Mouse (Mus musculus): ENCODE data around the gene Ryr1. TPM values are rescaled to one million over a fixed set of nuclear protein-coding genes. Genes with fewer than 3 reads are reported as not detected.
A peak's percentile ranks its signal among the peaks of the same experiment; 100 is the strongest.

The Ryr1 gene
- polyA plus RNA-seq, 1 experiment from 2014 or later, result 2.2 TPM

DNA sequence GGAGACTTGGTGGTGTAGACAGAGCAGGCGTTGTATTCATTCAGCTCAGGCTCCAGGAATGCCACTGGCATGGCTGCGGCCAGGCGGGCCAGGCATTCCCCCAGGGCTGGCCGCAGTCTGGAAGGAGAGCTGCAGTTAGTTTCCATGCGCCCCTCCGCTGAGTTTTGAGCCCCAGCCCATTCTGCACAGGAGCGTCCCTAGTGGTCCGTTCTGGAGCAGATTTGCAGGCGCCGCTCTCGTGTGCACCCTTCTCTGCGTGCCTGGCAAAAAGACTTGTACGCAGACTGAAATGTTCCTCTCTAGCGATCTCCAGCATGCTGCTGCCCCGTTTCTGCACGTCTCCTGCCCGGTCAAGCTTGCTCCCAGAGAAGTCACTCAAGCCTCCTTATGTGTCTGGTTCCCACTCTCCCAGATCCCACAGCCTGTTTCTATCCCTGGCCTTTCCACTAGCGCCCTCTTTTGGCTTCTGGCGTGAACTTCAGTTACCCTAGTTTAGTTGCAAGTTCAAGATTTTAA lies 63.4 kb downstream of the Ryr1 start:
- H3K4me3 ChIP-seq, result peak overlapping the region; percentile 33
- 8% methylated on average over 19 of the region's 19 CpGs for WGBS
- no peak overlapping the region for H3K27ac ChIP-seq
- DNase-seq (ENCODE audit: low spot score), result peak; percentile 72
- H3K36me3 ChIP-seq, result peaks cover 11% of the 10 kb centered on the region
- H3K9me3 ChIP-seq (replicated peaks), result no peaks in the 10 kb centered on the region
- peaks cover 11% of the 10 kb centered on the region for H3K27me3 ChIP-seq (ENCODE audit: low read depth, poor library complexity, severe bottlenecking)
- peaks cover 6% of the 10 kb centered on the region for H3K4me1 ChIP-seq

DNA sequence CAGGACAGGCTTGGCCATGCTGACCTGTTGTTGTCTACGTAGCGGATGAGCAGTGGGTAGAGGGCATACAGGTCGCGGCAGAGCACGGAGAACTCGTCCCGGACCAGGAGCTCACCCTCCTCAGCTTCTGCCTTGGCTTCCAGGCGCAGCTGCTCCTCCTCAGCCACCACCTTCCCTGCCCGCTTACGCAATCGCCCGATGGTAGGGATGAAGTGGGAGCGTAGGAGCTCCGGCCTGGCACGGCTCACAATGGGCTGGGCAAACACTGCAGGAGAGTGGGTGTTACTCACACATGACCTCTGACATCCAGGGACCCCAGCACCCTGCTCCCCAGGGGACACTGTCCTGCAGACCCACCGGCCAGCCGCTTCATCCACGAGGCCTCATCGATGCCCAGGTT lies 65.5 kb downstream of the Ryr1 start:
- Histone ChIP-seq H3K36me3 (no peaks in the 10 kb centered on the region; the same call in 1 of the 2 replicates), H3K4me3 (no peak overlapping the region), H3K9me3 (replicated peaks) (no peaks in the 10 kb centered on the region), H3K4me1 (peaks cover 6% of the 10 kb centered on the region), H3K27ac (no peak overlapping the region), H3K27me3 (ENCODE audit: low read depth, poor library complexity, severe bottlenecking) (peaks cover 32% of the 10 kb centered on the region)
- no peak for DNase-seq (ENCODE audit: low spot score)
- 84% methylated on average over 19 of the region's 19 CpGs for WGBS

DNA sequence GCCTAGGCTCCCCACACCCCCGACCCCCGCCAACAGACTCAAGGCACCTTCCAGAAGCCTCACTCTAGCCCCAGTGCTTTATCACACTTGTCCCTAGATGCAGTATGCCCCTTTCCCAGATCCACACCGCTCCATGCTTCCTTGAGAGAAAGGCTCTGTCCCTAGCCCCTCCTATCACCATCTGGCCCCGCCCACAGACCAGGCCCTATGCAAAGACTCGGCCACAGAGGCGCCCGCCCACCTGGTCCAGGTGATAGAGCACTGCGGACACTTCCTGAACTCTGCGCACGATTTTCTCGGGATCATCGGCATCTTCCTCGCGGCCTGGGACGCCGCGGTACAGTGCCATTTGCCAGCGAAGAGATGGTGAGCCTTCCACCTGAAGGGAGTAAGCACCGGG lies 72.2 kb downstream of the Ryr1 start:
- 3% methylated on average over 19 of the region's 19 CpGs for WGBS
- Histone ChIP-seq H3K4me1 (peaks cover 10% of the 10 kb centered on the region), H3K9me3 (replicated peaks) (no peaks in the 10 kb centered on the region), H3K27me3 (ENCODE audit: low read depth, poor library complexity, severe bottlenecking) (peaks cover 61% of the 10 kb centered on the region), H3K4me3 (peak overlapping the region; percentile 32), H3K27ac (no peak overlapping the region), H3K36me3 (peaks cover 3% of the 10 kb centered on the region; the same call in 1 of the 2 replicates)
- DNase-seq (ENCODE audit: low spot score), result no peak

DNA sequence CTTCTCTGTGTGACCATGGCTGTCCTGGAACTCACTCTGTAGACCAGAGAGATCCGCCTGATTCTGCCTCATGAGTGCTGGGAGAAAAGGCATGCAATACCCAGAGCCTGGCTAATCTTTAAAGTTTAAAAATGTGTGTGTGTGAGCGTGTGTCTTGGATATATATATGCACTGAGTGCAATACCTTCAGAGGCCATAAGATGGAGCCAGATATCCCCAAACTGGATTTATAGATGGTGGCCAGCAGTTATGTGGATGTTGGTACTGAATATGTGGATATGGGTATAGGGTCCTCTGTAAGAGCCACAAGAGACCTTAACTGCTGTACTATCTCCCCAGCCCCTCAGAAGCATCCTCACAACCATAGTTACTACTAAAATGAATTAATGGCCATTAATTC lies 74.2 kb downstream of the Ryr1 start:
- Histone ChIP-seq H3K27ac (no peak overlapping the region), H3K4me3 (no peak overlapping the region), H3K27me3 (ENCODE audit: low read depth, poor library complexity, severe bottlenecking) (peaks cover 48% of the 10 kb centered on the region), H3K9me3 (replicated peaks) (no peaks in the 10 kb centered on the region), H3K4me1 (peaks cover 18% of the 10 kb centered on the region), H3K36me3 (peaks cover 5% of the 10 kb centered on the region; the same call in 1 of the 2 replicates)
- DNase-seq (ENCODE audit: low spot score), result no peak
- 42% methylated on average over 2 of the region's 2 CpGs for WGBS

DNA sequence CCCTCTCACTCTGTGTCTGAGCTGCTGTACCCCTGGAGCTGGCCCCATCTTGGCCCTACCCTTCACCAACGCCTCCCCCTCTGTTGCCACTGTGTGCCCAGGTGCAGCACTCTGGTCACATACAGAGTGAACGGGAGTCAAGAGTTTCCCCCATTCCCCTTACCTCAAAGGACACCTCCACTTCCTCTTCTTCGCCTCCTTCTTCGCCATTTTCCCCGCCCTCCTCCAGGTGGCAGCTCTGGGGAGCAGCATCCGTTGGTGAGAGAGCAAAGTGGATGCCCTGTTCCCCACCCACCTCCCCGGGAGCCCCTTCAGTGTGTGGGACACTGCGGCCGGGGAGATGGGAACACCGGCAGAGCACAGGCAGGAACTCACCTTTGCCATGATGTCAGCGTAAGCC lies 76.4 kb downstream of the Ryr1 start:
- 85% methylated on average over 11 of the region's 11 CpGs for WGBS
- H3K4me1 ChIP-seq, result peaks cover 37% of the 10 kb centered on the region
- no peak overlapping the region for H3K27ac ChIP-seq
- peaks cover 33% of the 10 kb centered on the region for H3K27me3 ChIP-seq (ENCODE audit: low read depth, poor library complexity, severe bottlenecking)
- H3K9me3 ChIP-seq (replicated peaks), result no peaks in the 10 kb centered on the region
- peaks cover 5% of the 10 kb centered on the region; the same call in 1 of the 2 replicates for H3K36me3 ChIP-seq
- H3K4me3 ChIP-seq, result no peak overlapping the region
- DNase-seq (ENCODE audit: low spot score), result no peak

DNA sequence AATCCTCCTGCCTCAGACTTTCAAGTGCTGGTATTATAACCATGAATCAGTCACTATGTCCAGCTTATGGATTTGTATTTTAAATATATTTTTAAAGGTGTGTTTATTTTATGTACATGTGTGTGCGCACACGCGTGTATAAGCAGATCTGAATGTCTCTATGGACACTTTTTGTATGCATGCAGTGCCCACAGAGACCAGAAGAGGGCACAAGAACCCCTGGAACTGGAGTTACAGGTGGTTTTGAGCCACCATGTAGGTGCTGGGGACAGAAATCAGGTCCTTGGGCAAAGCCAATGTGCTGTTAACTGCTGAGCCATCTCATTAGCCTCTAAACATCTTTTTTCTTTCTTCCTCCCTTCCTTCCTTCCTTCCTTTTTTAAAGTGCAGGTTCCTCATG lies 76.9 kb downstream of the Ryr1 start:
- Histone ChIP-seq H3K27ac (no peak overlapping the region), H3K27me3 (ENCODE audit: low read depth, poor library complexity, severe bottlenecking) (peaks cover 27% of the 10 kb centered on the region), H3K36me3 (peaks cover 5% of the 10 kb centered on the region; the same call in 1 of the 2 replicates), H3K9me3 (replicated peaks) (no peaks in the 10 kb centered on the region), H3K4me3 (no peak overlapping the region), H3K4me1 (peaks cover 40% of the 10 kb centered on the region)
- DNase-seq (ENCODE audit: low spot score), result no peak
- 84% methylated on average over 3 of the region's 3 CpGs for WGBS

DNA sequence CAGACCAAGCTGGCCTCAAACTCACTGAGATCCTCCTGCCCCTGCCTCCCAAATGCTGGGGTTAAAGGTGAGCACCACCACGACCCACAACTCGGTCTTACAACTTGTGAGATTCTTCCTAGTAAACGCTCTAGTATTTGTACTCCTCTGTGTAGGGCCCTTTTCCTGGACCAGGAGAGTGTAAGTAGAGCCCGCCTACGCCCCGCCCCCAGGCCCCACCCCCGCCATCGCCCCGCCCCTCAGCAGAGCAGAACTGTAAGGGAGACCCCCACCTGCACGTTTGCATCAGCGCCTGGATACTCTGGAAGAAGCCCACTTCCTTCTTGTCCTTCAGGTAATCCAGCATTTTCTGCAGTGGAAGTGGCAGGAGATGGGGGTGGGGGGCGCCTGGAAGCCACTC lies 78.4 kb downstream of the Ryr1 start:
- Histone ChIP-seq H3K4me1 (peaks cover 32% of the 10 kb centered on the region), H3K4me3 (peak overlapping the region; percentile 15), H3K9me3 (replicated peaks) (no peaks in the 10 kb centered on the region), H3K27ac (no peak overlapping the region), H3K27me3 (ENCODE audit: low read depth, poor library complexity, severe bottlenecking) (peaks cover 13% of the 10 kb centered on the region; the same call in 1 of the 2 replicates), H3K36me3 (peaks cover 15% of the 10 kb centered on the region; the same call in 1 of the 2 replicates)
- 3% methylated on average over 12 of the region's 12 CpGs for WGBS
- no peak for DNase-seq (ENCODE audit: low spot score)

DNA sequence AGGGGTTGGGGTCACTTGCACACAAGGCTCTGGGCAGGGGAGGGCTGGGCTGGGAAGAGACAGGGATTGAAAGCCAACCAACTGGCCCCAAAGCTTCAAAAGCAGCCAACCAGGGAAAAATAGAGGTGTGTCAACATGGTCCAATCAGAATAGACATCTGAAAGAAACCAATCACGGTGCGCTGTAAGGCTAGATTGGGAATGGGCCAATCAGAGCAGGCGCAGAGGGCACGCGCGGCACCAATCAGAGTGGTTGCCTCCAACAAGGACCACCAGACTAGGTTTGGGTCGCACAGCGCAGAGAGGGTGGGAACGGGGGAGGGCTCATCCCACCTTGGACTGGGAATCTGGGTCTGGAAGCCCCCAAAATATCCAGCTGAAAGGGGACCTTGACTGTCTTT lies 80.7 kb downstream of the Ryr1 start:
- DNase-seq (ENCODE audit: low spot score), result no peak
- 0 out of 2 replicates have a peak, but pooled peaks cover 7% of the 10 kb centered on the region for H3K27me3 ChIP-seq (ENCODE audit: low read depth, poor library complexity, severe bottlenecking)
- peaks cover 42% of the 10 kb centered on the region for H3K4me1 ChIP-seq
- H3K9me3 ChIP-seq (replicated peaks), result no peaks in the 10 kb centered on the region
- H3K27ac ChIP-seq, result 0 out of 2 replicates have a peak overlapping the region, but pooled peaks have one; percentile 14
- H3K4me3 ChIP-seq, result no peak overlapping the region
- H3K36me3 ChIP-seq, result peaks cover 15% of the 10 kb centered on the region; the same call in 1 of the 2 replicates
- 47% methylated on average over 9 of the region's 9 CpGs for WGBS

DNA sequence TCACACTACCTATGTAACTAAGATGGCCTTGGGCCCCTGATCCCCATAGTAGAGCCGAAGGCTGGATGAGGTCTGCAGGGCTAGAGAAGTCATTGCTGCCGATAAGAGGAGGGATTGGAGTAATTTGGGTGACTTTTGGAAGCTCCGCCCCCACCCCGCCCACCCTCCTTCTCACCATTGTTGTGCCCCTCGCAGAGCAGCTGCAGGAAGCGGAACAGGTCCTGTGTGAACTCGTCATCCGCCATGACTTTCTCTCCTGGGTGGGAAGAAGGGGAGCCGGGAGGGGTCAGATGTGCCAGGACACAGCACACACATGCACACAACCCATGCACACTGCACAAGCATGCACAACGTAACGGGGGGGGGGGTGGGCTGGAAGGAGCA lies 81.3 kb downstream of the Ryr1 start:
- Histone ChIP-seq H3K4me3 (no peak overlapping the region), H3K27me3 (ENCODE audit: low read depth, poor library complexity, severe bottlenecking) (0 out of 2 replicates have a peak, but pooled peaks cover 7% of the 10 kb centered on the region), H3K36me3 (peaks cover 14% of the 10 kb centered on the region; the same call in 1 of the 2 replicates), H3K4me1 (peaks cover 42% of the 10 kb centered on the region), H3K27ac (0 out of 2 replicates have a peak overlapping the region, but pooled peaks have one; percentile 14), H3K9me3 (replicated peaks) (no peaks in the 10 kb centered on the region)
- WGBS, result 45% methylated on average over 11 of the region's 11 CpGs
- no peak for DNase-seq (ENCODE audit: low spot score)

DNA sequence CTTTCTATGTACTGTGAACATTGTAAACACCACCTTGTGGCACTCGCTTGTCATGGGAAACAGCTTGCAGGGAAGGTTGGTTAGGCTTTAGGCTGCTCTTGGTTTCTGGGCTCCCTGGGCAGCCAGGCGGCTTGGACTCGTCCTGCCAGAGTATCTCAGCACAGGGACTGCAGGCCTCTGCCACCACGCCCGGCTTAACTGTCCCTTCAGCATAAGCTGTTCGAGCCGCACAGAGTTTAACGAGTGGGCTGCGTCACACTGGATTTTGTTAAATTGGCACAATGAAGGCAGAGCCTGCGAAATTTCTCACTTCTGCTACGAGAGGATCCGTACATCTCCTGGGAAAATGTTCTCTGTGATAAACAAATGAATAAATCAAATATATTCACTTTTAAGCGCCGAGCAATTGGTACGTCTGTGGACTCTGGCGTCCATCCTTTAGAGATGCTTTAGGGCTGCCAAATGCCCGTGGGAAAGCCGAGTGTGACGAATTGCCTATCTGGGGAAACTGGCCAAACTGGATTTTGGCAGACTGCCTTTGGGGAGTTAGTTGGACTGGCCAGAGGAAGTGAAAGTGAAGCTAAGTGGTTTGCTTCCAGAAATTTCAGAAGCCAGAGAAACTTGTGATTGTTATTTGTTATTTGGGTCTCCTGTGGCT lies 81.8 kb downstream of the Ryr1 start:
- Histone ChIP-seq H3K4me1 (peaks cover 42% of the 10 kb centered on the region), H3K36me3 (0 out of 2 replicates have a peak, but pooled peaks cover 12% of the 10 kb centered on the region), H3K27ac (0 out of 2 replicates have a peak overlapping the region, but pooled peaks have one; percentile 14), H3K27me3 (ENCODE audit: low read depth, poor library complexity, severe bottlenecking) (0 out of 2 replicates have a peak, but pooled peaks cover 7% of the 10 kb centered on the region), H3K4me3 (no peak overlapping the region), H3K9me3 (replicated peaks) (no peaks in the 10 kb centered on the region)
- 80% methylated on average over 19 of the region's 19 CpGs for WGBS
- DNase-seq (ENCODE audit: low spot score), result no peak

DNA sequence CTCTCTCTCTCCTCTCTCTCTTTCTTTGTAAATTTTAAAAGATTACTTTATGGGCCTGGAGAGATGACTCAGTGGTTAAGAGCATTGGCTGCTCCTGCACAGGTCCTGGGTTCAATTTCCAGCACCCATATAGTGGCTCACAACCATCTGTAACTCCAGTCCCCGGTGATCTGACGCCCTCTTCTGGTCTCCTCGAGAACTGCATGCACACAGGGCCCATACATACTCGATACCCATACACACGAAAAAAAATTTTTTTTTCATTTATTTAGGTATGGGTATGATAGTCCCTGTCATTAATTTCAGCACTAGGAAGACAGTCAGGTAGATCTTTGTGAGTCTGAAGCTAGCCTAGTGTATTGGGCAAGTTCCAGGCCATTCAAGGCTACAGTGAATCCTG lies 83.8 kb downstream of the Ryr1 start:
- Histone ChIP-seq H3K27ac (no peak overlapping the region), H3K36me3 (0 out of 2 replicates have a peak, but pooled peaks cover 10% of the 10 kb centered on the region), H3K27me3 (ENCODE audit: low read depth, poor library complexity, severe bottlenecking) (0 out of 2 replicates have a peak, but pooled peaks cover 7% of the 10 kb centered on the region), H3K4me1 (peaks cover 35% of the 10 kb centered on the region), H3K4me3 (peak overlapping the region; percentile 59; the same call in 1 of the 2 replicates), H3K9me3 (replicated peaks) (no peaks in the 10 kb centered on the region)
- WGBS, result 81% methylated on average over 5 of the region's 5 CpGs
- no peak for DNase-seq (ENCODE audit: low spot score)

DNA sequence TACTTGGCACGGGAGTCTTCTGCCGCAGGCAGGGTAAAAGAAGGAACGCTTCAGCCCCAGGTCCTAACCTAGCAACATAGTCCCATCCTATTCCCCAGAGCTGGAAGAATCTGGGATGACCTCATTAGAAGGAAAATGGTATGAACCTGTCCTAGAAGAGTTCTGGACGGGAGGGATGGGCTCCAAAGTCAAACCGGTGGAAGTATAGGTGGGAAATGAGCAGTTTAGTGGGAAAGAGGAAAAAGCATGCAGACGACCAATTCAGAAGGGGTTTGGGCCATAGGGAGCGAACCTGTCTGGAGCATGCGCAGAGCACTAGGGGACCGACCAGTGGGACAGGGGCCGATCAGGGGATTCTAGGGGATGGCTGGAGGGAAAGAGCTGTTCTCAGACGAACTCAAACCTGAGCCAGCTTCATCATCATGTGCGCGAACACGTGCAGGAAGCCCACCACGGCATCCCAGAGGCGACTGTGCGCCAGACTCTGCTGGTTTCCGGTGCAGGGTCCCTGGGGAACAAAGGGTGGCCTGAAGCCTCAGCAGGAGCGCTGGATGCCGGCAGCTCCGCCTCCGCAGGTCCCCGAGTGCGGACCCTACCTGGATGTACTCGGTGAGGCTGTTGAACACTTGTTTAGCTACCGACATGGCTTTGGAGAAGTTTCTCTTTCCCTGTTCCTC lies 84.9 kb downstream of the Ryr1 start:
- peak; percentile 82 for DNase-seq (ENCODE audit: low spot score)
- Histone ChIP-seq H3K9me3 (replicated peaks) (no peaks in the 10 kb centered on the region; the same call in 1 of the 2 replicates), H3K27ac (peak overlapping the region; percentile 89), H3K36me3 (0 out of 2 replicates have a peak, but pooled peaks cover 10% of the 10 kb centered on the region), H3K27me3 (ENCODE audit: low read depth, poor library complexity, severe bottlenecking) (no peaks in the 10 kb centered on the region), H3K4me3 (peak overlapping the region; percentile 59), H3K4me1 (peaks cover 29% of the 10 kb centered on the region)
- 1% methylated on average over 26 of the region's 26 CpGs for WGBS

DNA sequence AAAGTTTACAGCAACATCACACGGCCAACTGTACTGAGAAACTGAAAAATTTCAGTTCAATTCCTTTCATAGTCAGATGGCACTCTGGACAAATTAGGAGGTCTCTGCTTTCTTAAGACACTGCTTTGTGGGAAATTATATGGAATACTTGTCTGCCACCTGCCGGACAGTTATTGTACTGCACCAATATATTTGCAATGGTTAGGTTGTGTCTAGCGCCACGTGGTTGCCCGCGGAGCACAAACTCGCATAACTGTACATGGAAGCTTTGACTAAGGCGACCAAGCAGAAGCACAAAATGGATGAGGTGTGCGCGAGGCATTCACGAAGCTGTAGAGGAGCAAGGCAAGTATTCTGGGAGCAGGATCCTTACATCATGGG lies 85.4 kb downstream of the Ryr1 start:
- Histone ChIP-seq H3K36me3 (0 out of 2 replicates have a peak, but pooled peaks cover 10% of the 10 kb centered on the region), H3K27ac (peak overlapping the region; percentile 89), H3K4me1 (peaks cover 23% of the 10 kb centered on the region), H3K9me3 (replicated peaks) (no peaks in the 10 kb centered on the region; the same call in 1 of the 2 replicates), H3K27me3 (ENCODE audit: low read depth, poor library complexity, severe bottlenecking) (no peaks in the 10 kb centered on the region), H3K4me3 (peak overlapping the region; percentile 59)
- WGBS, result 1% methylated on average over 11 of the region's 11 CpGs
- peak; percentile 92 for DNase-seq (ENCODE audit: low spot score)

All from limb, embryonic 10.5 days (tissue).